Mouse (Mus musculus) G1E (cell line): ENCODE measurements at regions not wholly inside any gene's neighbourhood (a gene's known extent, or its start where the extent isn't known, plus 50 kb on each side); places are given as distances from the start of the nearest gene placed in this dataset.

ENCODE experiments used
- ATAC-seq: 2 replicates; pipeline ENCODE4 v1.8.0; 2016; ENCODE audit warnings: mild to moderate bottlenecking; ENCODE audit not compliant: insufficient number of reproducible peaks, poor library complexity, low FRiP score, severe bottlenecking; ENCODE audit errors: extremely low read depth
- DNase-seq: peaks from one replicate; pipeline ENCODE4 v3.0.0; 2012; ENCODE audit warnings: low spot score
- H3K27me3 ChIP-seq: 2 replicates; pipeline ENCODE4 v1.6.1; 2012; ENCODE audit warnings: mild to moderate bottlenecking, low read length, inconsistent platforms; ENCODE audit not compliant: insufficient read depth
- H3K36me3 ChIP-seq: replicated peaks from 2 replicates; pipeline ENCODE3; 2012; ENCODE audit warnings: mild to moderate bottlenecking, inconsistent platforms
- H3K4me1 ChIP-seq: 2 replicates; pipeline ENCODE4 v1.6.1; 2012; ENCODE audit warnings: low read depth, low read length, inconsistent platforms, mixed read lengths; ENCODE audit not compliant: insufficient read depth
- H3K4me3 ChIP-seq: 2 replicates; pipeline ENCODE4 v1.5.1; 2012; ENCODE audit warnings: low read depth, mild to moderate bottlenecking, inconsistent platforms, low read length, moderate library complexity, mixed read lengths
- H3K9me3 ChIP-seq: replicated peaks from 2 replicates; pipeline ENCODE4 v1.6.1; 2012; ENCODE audit warnings: inconsistent platforms
- CTCF ChIP-seq: IDR thresholded peaks from 2 replicates; pipeline ENCODE4 v1.5.1; 2012; ENCODE audit warnings: low read depth, low read length, inconsistent platforms, mixed read lengths
- GATA1 ChIP-seq: IDR thresholded peaks from 2 replicates; pipeline ENCODE4 v1.6.1; 2012; ENCODE audit warnings: borderline replicate concordance, low read length, inconsistent platforms, mixed read lengths
- GATA2 ChIP-seq: IDR thresholded peaks from 2 replicates; pipeline ENCODE4 v1.6.1; 2012; ENCODE audit warnings: low read depth, low read length, inconsistent platforms, borderline replicate concordance
- POLR2AphosphoS5 ChIP-seq: IDR thresholded peaks from 2 replicates; pipeline ENCODE4 v1.6.1; 2012; ENCODE audit warnings: low read depth, low read length, inconsistent platforms; ENCODE audit not compliant: insufficient replicate concordance
- TAL1 ChIP-seq: conservative IDR thresholded peaks from 2 replicates; pipeline ENCODE4 v1.6.1; 2012; ENCODE audit warnings: low read depth, low read length, inconsistent platforms, mixed read lengths

- TF ChIP-seq TAL1 (no peak), CTCF (no peak), GATA2 (no peak), GATA1 (no peak), POLR2AphosphoS5 (no peak)
- no peak for ATAC-seq
- DNase-seq: no peak
- Histone ChIP-seq H3K4me3 (no peak overlapping the region), H3K9me3 (no peaks in the 10 kb centered on the region), H3K27me3 (no peaks in the 10 kb centered on the region), H3K36me3 (no peaks in the 10 kb centered on the region), H3K4me1 (no peaks in the 10 kb centered on the region)
Observed at GRCm38 (mm10) chr19:21031768-21032308, 77.8 kb upstream of the Tmc1 start.

- H3K27me3 ChIP-seq: no peaks in the 10 kb centered on the region
- H3K4me1 ChIP-seq: no peaks in the 10 kb centered on the region
- H3K9me3 ChIP-seq: no peaks in the 10 kb centered on the region
- DNase-seq (no peak), ATAC-seq (no peak)
- no peaks in the 10 kb centered on the region for H3K36me3 ChIP-seq
- TF ChIP-seq POLR2AphosphoS5 (no peak), GATA2 (no peak), GATA1 (no peak), CTCF (no peak), TAL1 (no peak)
- H3K4me3 ChIP-seq: no peak overlapping the region
Observed at GRCm38 (mm10) chr19:21030971-21031370, 77.0 kb upstream of the Tmc1 start.

DNA sequence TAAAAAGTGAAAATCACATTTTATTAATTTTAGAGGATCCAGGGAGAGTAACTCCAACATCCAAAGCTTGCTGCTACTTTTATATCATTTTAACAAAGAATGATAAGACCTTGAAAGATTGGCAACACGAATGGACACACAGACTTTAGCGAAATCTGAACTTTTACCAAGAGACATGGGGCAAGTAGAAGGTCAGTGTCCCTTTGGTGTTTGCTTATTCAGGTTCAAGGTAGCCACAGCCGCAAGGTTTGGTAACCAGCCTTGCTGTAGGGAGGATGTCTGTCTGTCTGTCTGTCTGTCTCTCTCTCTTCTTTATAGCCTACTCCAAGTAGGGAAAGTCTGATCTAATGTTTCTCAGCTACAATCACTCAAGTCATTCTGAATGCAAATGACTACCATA lies 75.0 kb upstream of the Tmc1 start:
- Histone ChIP-seq H3K9me3 (no peaks in the 10 kb centered on the region), H3K36me3 (no peaks in the 10 kb centered on the region), H3K4me3 (no peak overlapping the region), H3K27me3 (0 out of 2 replicates have a peak, but pooled peaks cover 2% of the 10 kb centered on the region), H3K4me1 (no peaks in the 10 kb centered on the region)
- DNase-seq: no peak
- TF ChIP-seq GATA2 (no peak), CTCF (no peak), TAL1 (no peak), GATA1 (no peak), POLR2AphosphoS5 (no peak)
- no peak for ATAC-seq

- Histone ChIP-seq H3K4me3 (no peak overlapping the region), H3K27me3 (no peaks in the 10 kb centered on the region), H3K4me1 (no peaks in the 10 kb centered on the region), H3K36me3 (no peaks in the 10 kb centered on the region), H3K9me3 (no peaks in the 10 kb centered on the region)
- ATAC-seq (no peak), DNase-seq (no peak)
- TF ChIP-seq GATA1: no peak
Observed at GRCm38 (mm10) chr19:21012391-21012790, 58.4 kb upstream of the Tmc1 start.

DNA sequence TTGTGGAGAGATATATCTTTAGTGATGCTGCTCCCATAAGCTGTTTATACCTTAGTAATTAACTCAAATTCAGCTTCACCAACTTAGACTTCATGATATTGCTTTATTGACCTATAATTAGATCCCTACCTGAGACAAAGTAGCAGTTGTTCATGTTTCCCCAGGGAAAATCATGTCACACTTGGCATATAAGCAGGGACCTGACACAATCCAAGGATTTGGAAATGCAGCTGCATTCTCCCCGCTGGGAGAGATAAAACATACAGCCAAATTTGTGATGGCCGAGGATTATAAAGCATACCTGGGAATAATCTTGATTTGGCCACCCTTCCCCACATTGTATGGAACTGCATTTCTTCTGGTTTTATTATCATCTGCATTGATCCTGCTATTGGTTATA lies 55.6 kb upstream of the Tmc1 start:
- TF ChIP-seq POLR2AphosphoS5: no peak
- no peak for TF ChIP-seq GATA2
- no peak for TF ChIP-seq GATA1
- TF ChIP-seq CTCF: no peak
- TF ChIP-seq TAL1: no peak
- Histone ChIP-seq H3K9me3 (no peaks in the 10 kb centered on the region), H3K4me1 (no peaks in the 10 kb centered on the region), H3K27me3 (no peaks in the 10 kb centered on the region), H3K36me3 (no peaks in the 10 kb centered on the region), H3K4me3 (no peak overlapping the region)
- DNase-seq (no peak), ATAC-seq (no peak)

DNA sequence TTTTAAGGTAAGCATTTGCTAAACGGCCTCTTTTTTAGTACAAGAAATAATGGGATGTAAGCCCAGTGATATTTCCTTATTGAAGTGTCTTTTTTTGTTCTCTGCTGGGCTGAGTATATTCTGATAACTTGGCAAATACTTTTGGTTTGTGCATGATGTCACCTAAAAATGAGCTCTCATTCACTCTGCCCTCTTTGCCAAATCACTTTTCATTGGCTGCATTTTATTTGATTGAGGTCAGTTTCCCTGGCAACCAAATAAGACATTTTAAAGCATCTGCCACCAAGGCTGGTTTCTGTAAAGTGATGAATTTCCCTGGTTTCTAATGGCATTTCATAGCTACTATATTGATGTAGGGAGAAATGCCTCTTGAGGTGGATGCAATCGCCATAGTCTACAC lies 50.4 kb upstream of the Tmc1 start:
- ATAC-seq (no peak), DNase-seq (no peak)
- H3K27me3 ChIP-seq: no peaks in the 10 kb centered on the region
- H3K4me3 ChIP-seq: no peak overlapping the region
- no peak for TF ChIP-seq GATA2
- no peak for TF ChIP-seq TAL1
- no peak for TF ChIP-seq POLR2AphosphoS5
- no peak for TF ChIP-seq CTCF
- TF ChIP-seq GATA1: no peak
- no peaks in the 10 kb centered on the region for H3K36me3 ChIP-seq
- no peaks in the 10 kb centered on the region for H3K4me1 ChIP-seq
- no peaks in the 10 kb centered on the region for H3K9me3 ChIP-seq
